Mouse (Mus musculus): ENCODE measurements around the gene Ush1g. TPM values are rescaled to one million over a fixed set of nuclear protein-coding genes. Genes with fewer than 3 reads are reported as not detected.

Gene Ush1g
- not detected for total RNA-seq (2018; cell fraction: chromatin; rRNA removed)
- total RNA-seq (2018; cell fraction: cytosol; rRNA removed): not detected
- not detected for total RNA-seq (2018; cell fraction: nucleus; rRNA removed)
- polyA plus RNA-seq (2018): not detected in 3 replicates

DNA sequence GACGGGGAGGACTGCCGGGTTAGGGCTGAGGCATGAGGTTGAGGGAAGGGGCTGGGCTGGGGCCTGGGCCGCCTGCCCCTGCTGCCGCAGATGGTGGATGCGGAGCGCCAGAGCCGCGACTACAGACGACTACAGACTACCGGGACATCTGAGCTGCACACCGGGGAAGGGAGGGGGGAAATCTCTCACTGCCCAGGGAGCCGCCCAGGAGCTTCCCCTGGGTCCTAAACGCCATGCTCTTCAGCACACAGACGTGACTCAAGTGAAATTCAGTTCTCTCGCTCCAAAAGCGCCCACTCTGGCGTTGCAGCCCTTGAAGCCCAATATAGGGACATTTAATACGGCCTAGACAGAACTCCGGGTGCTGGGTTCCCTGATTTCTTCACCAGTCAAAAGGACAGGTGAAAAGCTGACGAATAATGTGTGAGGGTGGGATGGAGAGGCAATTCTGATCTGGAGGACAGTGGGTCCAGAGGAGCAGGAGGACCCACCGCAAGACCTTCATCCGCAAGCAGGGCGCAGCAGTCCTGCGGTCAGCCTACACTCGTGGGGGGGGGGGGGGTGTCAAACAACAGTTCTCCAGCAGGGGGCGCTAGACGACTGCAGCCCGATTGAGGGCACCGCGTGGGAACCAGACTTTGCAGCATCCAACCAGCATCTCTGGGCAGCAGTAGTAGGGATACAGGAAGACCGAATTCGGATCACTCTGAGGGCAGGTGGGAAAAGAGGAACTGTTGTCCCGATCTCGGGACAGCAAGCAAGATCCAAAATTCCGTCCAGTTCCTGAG lies at the start of gene Ush1g:
Gene Ush1g (minus strand): TSS at position 136 of the 788 bp plus-strand sequence.
- H3K4me3 ChIP-seq (ENCODE audit: inconsistent target): no peak within 1 kb of the TSS
- no peaks in the 10 kb centered on the region for H3K79me2 ChIP-seq (ENCODE audit: inconsistent target)
- no peaks in the 10 kb centered on the region for H3K36me3 ChIP-seq (ENCODE audit: inconsistent target)
- H3K27ac ChIP-seq: no peak within 1 kb of the TSS
- WGBS (ENCODE audit: missing documents): 7% methylated on average over 35 of the region's 35 CpGs

DNA sequence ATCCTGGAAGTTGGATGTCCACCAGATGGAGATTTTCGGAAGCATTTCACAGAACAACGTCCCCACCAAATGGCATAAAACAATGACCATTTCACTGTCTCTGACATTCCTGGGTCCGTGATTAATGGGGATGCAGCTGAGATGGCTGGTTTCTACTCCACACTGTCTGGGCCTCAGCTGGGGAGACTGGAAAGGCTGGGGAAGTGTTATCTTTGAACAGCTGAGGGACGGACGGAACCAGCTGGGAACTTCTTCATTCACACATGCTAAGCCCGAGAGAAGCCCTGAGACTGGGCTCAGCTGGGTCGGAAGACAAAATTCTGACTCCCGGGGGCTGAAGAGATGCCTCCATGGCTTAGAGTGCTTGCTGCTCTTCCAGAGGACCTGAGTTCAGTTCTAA lies 49.5 kb upstream of the Ush1g start:
- no peak overlapping the region for H3K4me3 ChIP-seq (ENCODE audit: inconsistent target)
- H3K36me3 ChIP-seq (ENCODE audit: inconsistent target): no peaks in the 10 kb centered on the region
- H3K27ac ChIP-seq: no peak overlapping the region
- no peaks in the 10 kb centered on the region for H3K79me2 ChIP-seq (ENCODE audit: inconsistent target)
- WGBS (ENCODE audit: missing documents): 88% methylated on average over 8 of the region's 8 CpGs

DNA sequence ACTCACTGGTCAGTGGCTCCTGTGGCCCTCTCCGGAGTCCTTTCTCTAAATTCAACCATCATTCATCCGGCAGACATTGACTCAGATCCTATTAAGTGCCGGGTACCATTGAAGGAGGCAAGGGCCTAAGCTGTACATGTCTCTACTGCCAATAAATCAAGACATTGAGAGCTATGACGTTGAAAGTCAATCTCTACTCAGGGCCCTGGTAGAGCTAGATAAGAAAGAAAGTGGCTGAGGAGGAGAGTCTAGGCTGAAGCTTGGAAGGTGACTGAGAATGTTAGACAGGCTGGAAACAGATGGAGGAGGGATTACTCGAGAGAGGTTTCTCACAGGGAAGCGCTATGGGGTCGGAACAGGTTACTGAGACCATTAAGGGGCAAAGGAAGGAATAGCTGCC lies 48.5 kb upstream of the Ush1g start:
- 70% methylated on average over 7 of the region's 7 CpGs for WGBS (ENCODE audit: missing documents)
- no peaks in the 10 kb centered on the region for H3K79me2 ChIP-seq (ENCODE audit: inconsistent target)
- no peak overlapping the region for H3K4me3 ChIP-seq (ENCODE audit: inconsistent target)
- no peaks in the 10 kb centered on the region for H3K36me3 ChIP-seq (ENCODE audit: inconsistent target)
- H3K27ac ChIP-seq: no peak overlapping the region

DNA sequence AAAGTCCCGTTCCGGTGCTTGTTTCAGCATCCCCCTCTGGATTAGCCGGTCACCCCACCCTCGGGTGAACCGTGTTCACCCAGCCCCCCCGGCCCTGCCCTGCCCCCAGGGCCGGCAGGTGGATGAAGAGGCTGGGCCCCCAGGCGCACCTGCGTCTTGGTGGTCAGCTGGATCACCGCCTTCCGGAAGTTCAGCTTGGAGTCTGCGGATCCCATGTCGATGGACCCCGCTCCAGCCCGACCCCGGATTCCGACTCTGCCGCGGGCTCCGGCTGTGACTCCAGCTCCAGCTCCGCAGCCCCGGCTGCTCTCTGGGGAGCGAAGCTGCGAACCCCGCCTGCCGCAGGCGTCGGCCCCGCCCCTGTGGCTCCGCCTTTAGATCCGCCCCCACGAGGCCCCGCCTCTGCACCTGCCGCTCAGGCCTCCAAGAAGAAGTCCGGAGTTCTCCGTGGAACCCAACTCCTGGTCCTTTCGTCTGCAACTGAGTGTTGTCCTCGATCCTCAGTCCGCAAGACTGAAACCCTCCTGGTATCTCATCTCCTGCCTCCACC lies 45.6 kb upstream of the Ush1g start, which contains the start of gene Hid1:
Gene Hid1 (minus strand): TSS at position 362 of the 550 bp plus-strand sequence.
- Histone ChIP-seq H3K4me3 (ENCODE audit: inconsistent target) (no peak within 1 kb of the TSS), H3K27ac (no peak within 1 kb of the TSS), H3K79me2 (ENCODE audit: inconsistent target) (no peaks in the 10 kb centered on the region), H3K36me3 (ENCODE audit: inconsistent target) (no peaks in the 10 kb centered on the region)
- WGBS (ENCODE audit: missing documents): 2% methylated on average over 39 of the region's 39 CpGs

DNA sequence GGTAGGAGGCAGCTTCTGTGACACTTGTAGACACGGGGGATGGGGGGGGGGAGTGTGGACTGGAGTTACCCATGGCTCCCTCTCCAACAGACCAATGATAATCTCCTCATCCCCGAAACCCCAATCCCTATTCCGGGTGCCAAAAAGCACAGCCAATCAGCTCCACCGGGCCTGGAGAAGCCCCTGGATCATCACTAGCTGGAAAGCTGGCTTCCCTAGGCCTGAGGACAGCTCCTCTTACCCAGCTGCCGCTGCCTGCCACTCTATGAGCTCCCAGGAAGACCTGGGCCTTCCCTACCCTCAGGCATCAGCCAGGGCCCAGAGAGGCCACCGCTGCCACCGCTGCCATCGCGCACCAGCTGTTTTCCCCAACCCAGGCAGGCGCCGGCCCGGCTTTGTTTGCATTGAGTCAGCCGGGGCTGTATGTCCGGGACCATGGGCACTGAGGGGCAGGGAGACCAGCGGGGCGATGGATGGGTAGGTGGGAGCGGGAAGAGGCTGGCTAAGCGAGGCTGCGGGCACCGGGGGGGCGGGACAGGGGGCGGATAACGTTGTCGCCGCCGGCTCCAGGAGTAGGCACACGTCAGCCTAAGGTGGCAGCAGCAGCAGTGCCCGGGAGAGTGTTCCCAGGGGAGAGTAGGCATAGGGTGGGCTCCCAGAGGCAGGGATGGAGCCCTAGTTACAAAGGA lies 45.0 kb upstream of the Ush1g start:
- Histone ChIP-seq H3K4me3 (ENCODE audit: inconsistent target) (no peak overlapping the region), H3K27ac (no peak overlapping the region), H3K79me2 (ENCODE audit: inconsistent target) (no peaks in the 10 kb centered on the region), H3K36me3 (ENCODE audit: inconsistent target) (no peaks in the 10 kb centered on the region)
- 6% methylated on average over 28 of the region's 28 CpGs for WGBS (ENCODE audit: missing documents)

DNA sequence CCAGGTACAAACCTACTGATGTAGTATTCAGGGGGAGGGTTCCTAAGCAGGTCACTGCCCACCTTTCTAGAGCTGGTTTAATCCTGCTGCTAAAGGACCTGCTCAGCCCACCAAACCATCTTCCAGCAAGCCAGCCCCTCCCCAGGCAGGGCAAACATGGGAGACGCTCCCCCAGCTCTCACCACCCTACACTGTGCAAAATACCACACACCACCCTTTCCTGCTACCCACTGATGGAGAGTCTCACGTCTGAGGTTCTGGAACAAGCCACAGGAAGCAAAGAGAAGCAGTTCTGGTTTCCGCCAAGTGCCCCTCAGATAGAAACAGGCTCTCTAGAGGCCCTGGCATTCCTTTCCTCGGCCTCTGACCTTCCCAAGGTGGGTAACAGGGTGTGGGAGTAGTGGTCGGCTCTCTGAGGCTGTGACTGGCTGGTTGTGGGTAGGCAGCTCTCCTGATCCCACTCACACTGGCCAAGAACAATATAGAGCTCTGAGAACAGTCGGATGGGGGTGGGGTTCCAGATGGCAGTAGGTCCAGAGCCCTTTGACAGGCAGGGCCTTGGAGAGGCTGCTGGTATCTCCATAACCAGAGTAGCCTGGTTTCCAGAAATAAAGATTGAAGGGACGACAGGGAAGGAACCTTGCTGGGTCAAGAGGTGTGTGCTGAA lies 44.3 kb upstream of the Ush1g start:
- Histone ChIP-seq H3K79me2 (ENCODE audit: inconsistent target) (no peaks in the 10 kb centered on the region), H3K36me3 (ENCODE audit: inconsistent target) (no peaks in the 10 kb centered on the region), H3K27ac (no peak overlapping the region), H3K4me3 (ENCODE audit: inconsistent target) (no peak overlapping the region)
- WGBS (ENCODE audit: missing documents): 10% methylated on average over 7 of the region's 7 CpGs

DNA sequence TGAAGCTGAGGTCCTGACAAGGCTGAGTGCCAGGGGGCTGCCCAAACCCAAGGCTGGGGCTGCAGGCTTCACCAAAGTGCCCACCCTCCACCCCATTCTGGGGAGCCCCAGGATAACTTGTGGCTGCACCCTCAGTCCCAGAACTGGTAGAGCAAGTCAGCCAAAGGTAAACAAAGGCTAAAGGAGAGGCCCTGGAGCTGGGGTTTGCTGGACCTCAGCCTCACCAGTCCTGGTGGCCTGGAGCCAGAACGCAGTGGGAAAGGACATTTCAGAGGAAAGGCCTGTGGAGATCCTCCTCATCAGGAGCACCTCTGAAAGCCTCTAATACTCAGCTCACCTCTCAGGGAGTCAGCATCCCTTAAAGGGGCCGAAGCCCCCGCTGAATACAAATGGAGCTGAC lies 42.3 kb upstream of the Ush1g start:
- H3K4me3 ChIP-seq (ENCODE audit: inconsistent target): no peak overlapping the region

DNA sequence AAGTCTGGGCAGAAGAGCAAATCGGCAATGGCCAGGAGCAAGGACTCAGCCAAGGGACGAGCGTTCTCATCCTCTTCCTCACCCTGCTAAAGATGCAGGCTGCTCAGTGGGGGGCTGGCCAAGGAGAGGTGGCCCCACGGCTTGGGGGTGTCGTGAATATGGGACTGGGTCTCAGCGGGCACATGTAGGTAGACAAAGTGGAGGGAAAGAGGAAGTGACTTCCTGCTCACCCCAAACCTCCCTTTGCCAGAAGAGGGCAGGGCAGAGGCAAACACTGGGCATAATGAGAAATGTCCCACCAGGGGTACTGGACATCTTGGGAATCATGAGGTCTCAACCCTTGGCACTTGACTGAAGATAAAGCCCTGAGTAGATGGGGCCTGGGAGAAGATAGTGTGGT lies 37.9 kb upstream of the Ush1g start:
- 42% methylated on average over 6 of the region's 6 CpGs for WGBS (ENCODE audit: missing documents)
- Histone ChIP-seq H3K27ac (no peak overlapping the region), H3K79me2 (ENCODE audit: inconsistent target) (no peaks in the 10 kb centered on the region), H3K36me3 (ENCODE audit: inconsistent target) (no peaks in the 10 kb centered on the region), H3K4me3 (ENCODE audit: inconsistent target) (no peak overlapping the region)

More for the DNA sequence above, 42.3 kb upstream of the Ush1g start:
- Histone ChIP-seq H3K36me3 (ENCODE audit: inconsistent target) (no peaks in the 10 kb centered on the region), H3K27ac (no peak overlapping the region), H3K79me2 (ENCODE audit: inconsistent target) (no peaks in the 10 kb centered on the region)
- WGBS (ENCODE audit: missing documents): 97% methylated on average over 3 of the region's 3 CpGs

DNA sequence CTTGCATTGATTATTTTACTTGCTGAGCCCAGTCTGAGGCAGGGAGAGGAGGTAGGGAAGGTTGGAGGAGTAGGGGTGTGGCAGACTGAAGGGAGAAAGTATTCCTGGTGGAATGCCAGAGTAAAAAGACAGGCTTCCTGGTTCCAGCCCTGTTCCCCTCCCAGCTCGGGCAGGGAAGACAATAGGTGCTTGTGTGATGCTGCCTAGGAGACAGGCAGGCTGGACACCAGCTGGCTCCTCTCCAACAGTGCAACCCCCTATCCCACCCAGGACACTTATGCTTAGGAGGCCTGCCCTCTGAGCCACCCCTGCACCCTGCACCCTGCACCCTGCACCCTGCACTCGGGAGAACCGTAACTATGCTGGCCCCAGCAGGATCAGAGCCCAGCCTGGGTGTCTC lies 37.5 kb upstream of the Ush1g start:
- 87% methylated on average over 3 of the region's 3 CpGs for WGBS (ENCODE audit: missing documents)
- no peak overlapping the region for H3K4me3 ChIP-seq (ENCODE audit: inconsistent target)
- no peak overlapping the region for H3K27ac ChIP-seq
- H3K79me2 ChIP-seq (ENCODE audit: inconsistent target): no peaks in the 10 kb centered on the region
- no peaks in the 10 kb centered on the region for H3K36me3 ChIP-seq (ENCODE audit: inconsistent target)

DNA sequence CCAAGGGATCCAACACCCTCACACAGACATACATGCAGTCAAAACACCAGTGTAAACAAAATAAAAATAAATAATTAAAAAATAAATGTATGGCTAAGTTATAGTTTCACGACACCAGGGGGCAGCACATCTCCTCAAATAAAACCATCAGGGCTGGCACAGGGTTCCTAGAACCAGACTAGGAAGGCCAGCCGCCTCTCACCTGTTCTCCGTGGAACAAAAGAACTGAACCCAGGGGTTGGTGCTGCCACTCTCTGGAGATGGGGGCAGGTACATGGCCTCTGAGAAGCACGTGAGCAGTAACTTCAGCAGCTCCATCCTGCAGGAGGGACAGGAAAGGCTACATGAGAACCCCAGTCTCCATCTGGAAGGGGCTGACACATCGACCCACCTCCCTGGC lies 36.6 kb upstream of the Ush1g start:
- Histone ChIP-seq H3K79me2 (ENCODE audit: inconsistent target) (no peaks in the 10 kb centered on the region), H3K4me3 (ENCODE audit: inconsistent target) (no peak overlapping the region), H3K27ac (no peak overlapping the region), H3K36me3 (ENCODE audit: inconsistent target) (no peaks in the 10 kb centered on the region)
- 20% methylated on average over 5 of the region's 5 CpGs for WGBS (ENCODE audit: missing documents)

DNA sequence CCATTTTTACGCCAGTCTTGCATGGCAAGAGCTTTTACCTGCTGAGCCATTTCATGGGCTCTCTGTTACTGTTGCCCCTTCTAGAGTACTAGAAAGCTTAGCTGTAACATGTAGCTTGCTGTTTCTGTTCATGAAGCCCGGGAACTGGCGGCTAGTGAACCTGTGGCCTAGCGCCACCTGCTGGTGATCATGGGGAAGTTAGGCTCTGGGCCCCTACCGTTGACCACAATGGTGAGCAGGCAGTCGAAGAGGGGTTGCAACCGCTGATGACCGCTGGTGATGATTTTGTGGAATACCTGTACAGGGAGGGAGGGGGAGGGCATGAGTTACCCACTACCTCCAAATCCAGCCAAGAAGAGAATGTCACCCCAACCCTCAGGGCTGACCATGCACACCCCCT lies 32.3 kb upstream of the Ush1g start:
- Histone ChIP-seq H3K36me3 (ENCODE audit: inconsistent target) (no peaks in the 10 kb centered on the region), H3K79me2 (ENCODE audit: inconsistent target) (no peaks in the 10 kb centered on the region), H3K4me3 (ENCODE audit: inconsistent target) (no peak overlapping the region), H3K27ac (no peak overlapping the region)
- 14% methylated on average over 8 of the region's 8 CpGs for WGBS (ENCODE audit: missing documents)

DNA sequence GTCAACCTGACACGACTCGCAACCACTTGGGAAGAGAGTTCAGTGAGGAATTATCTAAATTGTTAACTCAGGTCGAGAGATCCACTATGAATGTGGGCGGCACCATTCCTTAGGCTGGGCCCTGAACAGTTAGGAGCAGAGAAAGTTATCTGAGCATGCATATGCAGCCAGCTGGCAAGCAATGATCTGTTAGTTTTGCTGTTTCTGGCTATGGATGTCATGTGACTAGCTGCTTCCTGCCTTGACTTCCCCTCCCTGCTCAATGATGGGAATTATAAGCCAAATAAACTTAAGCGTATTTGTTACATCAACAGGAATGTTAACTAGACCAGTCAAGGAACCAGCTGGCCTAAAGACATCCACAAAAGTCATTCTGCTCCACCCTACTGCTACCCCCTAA lies 31.5 kb upstream of the Ush1g start:
- no peaks in the 10 kb centered on the region for H3K36me3 ChIP-seq (ENCODE audit: inconsistent target)
- H3K4me3 ChIP-seq (ENCODE audit: inconsistent target): no peak overlapping the region
- H3K79me2 ChIP-seq (ENCODE audit: inconsistent target): no peaks in the 10 kb centered on the region
- WGBS (ENCODE audit: missing documents): 94% methylated on average over 5 of the region's 5 CpGs
- H3K27ac ChIP-seq: no peak overlapping the region

DNA sequence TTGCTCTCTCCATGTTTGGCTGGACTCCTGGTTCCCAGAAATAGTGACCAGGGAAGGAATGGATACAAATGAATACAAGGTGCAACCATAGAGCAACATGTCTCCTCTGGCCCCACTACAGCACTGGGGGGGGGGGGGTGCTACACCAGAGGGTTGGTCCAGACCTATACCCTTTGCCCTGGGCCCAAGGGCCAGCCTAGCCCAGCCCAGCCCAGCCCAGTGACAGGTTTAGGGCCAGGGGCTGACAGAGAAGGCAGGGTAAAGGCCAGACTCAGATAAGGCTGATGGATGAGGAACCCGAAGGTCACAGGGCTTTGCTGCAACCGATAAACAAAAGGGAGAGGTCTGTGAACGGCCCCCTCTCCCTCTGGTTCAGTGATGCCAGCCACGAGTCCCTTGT lies 28.1 kb upstream of the Ush1g start:
- 81% methylated on average over 4 of the region's 4 CpGs for WGBS (ENCODE audit: missing documents)
- no peaks in the 10 kb centered on the region for H3K79me2 ChIP-seq (ENCODE audit: inconsistent target)
- no peak overlapping the region for H3K27ac ChIP-seq
- no peak overlapping the region for H3K4me3 ChIP-seq (ENCODE audit: inconsistent target)
- H3K36me3 ChIP-seq (ENCODE audit: inconsistent target): no peaks in the 10 kb centered on the region

DNA sequence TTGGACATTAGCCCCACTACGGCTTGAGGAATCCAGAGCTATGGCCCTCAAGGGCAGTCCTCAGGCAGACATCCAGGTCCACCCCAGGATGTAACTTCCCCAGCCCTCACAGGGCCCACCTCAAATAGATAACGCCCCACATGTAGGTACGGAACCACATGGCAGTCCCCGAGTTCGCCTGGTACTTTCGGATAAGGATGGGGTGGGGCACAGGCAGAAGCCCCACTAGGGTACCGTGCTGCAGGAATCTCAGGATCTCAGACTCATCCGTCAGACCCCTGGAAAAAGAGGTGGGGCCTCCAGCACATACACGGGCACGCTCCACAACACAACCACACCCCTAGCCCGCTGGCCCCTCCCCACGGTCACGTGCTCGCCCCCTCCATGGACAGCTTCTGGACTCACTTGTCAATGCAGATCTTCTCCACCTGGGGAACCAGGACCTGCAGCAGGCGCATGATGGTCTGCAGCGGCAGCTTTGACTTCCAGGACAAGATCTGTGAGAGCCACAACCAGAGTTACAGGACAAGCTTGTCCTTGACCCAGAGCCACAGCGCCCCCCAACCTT lies 26.9 kb upstream of the Ush1g start:
- 87% methylated on average over 17 of the region's 17 CpGs for WGBS (ENCODE audit: missing documents)
- no peaks in the 10 kb centered on the region for H3K79me2 ChIP-seq (ENCODE audit: inconsistent target)
- no peaks in the 10 kb centered on the region for H3K36me3 ChIP-seq (ENCODE audit: inconsistent target)
- no peak overlapping the region for H3K27ac ChIP-seq
- no peak overlapping the region for H3K4me3 ChIP-seq (ENCODE audit: inconsistent target)

Measured in macrophage (primary cell).